Mouse (Mus musculus) limb, embryonic 12.5 days (tissue): Measurements from ENCODE around the gene Kcnab1. TPM values are rescaled to one million over a fixed set of nuclear protein-coding genes. Genes with fewer than 3 reads are reported as not detected.

Source experiments
- ATAC-seq: fragments of 200-750 bp; cut with Nextera tagmentation; 2 replicates; pipeline ENCODE4 v1.8.0; 2017; ENCODE audit warnings: low read depth, moderate TSS enrichment; ENCODE audit not compliant: insufficient number of reproducible peaks, insufficient read depth, low FRiP score, low TSS enrichment
- H3K27ac ChIP-seq: fragments of 300-500 bp; sonication (generic); 2 replicates; pipeline ENCODE4 v1.5.1; 2016; ENCODE audit warnings: mild to moderate bottlenecking, moderate library complexity
- H3K27me3 ChIP-seq: fragments of 300-500 bp; sonication (generic); 2 replicates; pipeline ENCODE4 v1.6.1; 2016; ENCODE audit warnings: mild to moderate bottlenecking, moderate library complexity
- H3K36me3 ChIP-seq: fragments of 300-500 bp; sonication (generic); 2 replicates; pipeline ENCODE4 v1.6.1; 2016; ENCODE audit warnings: mild to moderate bottlenecking, moderate library complexity
- H3K4me1 ChIP-seq: fragments of 300-500 bp; sonication (generic); replicated peaks from 2 replicates; pipeline ENCODE4 v1.6.1; 2016
- H3K4me2 ChIP-seq: fragments of 300-500 bp; sonication (generic); 2 replicates; pipeline ENCODE4 v1.6.1; 2016; ENCODE audit warnings: mild to moderate bottlenecking, moderate library complexity
- H3K4me3 ChIP-seq: fragments of 300-500 bp; sonication (generic); replicated peaks from 2 replicates; pipeline ENCODE4 v1.5.1; 2016; ENCODE audit warnings: mild to moderate bottlenecking
- H3K9ac ChIP-seq: fragments of 300-500 bp; sonication (generic); replicated peaks from 2 replicates; pipeline ENCODE4 v1.6.1; 2016; ENCODE audit warnings: mild to moderate bottlenecking, moderate library complexity
- H3K9me3 ChIP-seq: fragments of 300-500 bp; sonication (generic); 2 replicates; pipeline ENCODE4 v1.6.1; 2016; ENCODE audit warnings: mild to moderate bottlenecking, moderate library complexity
- WGBS: fragments of 180-500 bp; shearing (Covaris S2); methylation state at CpG from one replicate; pipeline ENCODE4 v1.1.7; 2016; 5-methylcytosine and 5-hydroxymethylcytosine counted together
- polyA plus RNA-seq: library from polyadenylated mRNA; unstranded; fragments of >200 nt; fragmentation: Nextera tagmentation; extraction: Ambion mirVana; gene quantifications from 2 replicates; pipeline ENCODE4 v1.2.1, GENCODE M21; 2016

The Kcnab1 gene
- 8.5 and 8.6 TPM in 2 replicates for polyA plus RNA-seq

DNA sequence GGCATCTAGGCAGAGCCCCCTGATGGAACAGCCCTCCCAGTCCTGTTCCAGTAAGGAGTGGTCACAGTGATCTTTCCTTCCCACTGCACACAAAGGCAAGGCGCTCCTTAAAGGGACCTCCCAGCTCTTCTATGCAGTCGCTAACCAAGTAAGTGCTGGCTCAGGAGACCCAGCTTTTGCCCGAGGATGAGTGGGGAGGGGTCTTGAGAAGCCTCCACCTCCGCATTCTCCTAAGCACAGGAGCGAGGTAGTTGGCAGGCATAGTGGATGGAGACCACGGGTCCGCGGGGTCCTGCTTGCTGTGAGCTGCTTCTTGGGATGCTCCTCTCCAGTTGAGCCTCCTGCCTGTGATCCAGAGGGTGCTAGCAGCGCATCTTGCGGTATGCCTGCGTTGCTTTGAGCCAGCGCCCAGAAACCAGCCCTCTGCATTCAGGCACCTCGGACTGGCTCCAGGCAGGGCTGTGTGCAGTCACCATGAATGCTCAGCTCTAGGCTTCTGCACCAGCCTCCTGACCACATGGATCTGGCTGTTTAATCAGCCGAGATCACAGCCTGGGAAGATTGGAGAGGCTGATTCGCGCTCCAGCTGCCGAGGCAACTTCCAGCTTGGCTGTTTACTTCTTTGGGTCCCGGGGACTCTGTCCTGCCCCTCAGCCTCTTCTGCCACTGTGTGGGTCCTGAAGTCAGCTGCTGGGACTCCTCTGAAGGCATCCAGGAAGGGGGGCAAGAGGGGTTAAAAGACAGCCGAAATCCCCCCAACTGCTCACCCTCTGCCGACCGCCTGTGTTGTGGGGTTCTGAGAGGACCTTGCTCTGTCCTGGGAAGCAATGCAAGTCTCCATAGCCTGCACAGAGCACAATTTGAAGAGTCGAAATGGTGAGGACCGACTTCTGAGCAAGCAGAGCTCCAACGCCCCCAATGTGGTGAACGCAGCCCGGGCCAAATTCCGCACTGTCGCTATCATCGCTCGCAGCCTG is at the start of gene Kcnab1:
TSS of gene Kcnab1 (plus strand) at position 440 of the 977 bp plus-strand sequence.
- Histone ChIP-seq H3K9ac (peak within 1 kb of the TSS; percentile 61), H3K9me3 (0 out of 2 replicates have a peak, but pooled peaks cover 4% of the 10 kb centered on the region), H3K4me1 (0 out of 2 replicates have a peak, but pooled peaks cover 8% of the 10 kb centered on the region), H3K27me3 (peaks cover 34% of the 10 kb centered on the region), H3K36me3 (no peaks in the 10 kb centered on the region), H3K4me2 (peak within 1 kb of the TSS; percentile 78), H3K4me3 (peak within 1 kb of the TSS; percentile 45), H3K27ac (no peak within 1 kb of the TSS)
- peak; percentile 81 for ATAC-seq
- 1% methylated on average over 30 of the region's 30 CpGs for WGBS

DNA sequence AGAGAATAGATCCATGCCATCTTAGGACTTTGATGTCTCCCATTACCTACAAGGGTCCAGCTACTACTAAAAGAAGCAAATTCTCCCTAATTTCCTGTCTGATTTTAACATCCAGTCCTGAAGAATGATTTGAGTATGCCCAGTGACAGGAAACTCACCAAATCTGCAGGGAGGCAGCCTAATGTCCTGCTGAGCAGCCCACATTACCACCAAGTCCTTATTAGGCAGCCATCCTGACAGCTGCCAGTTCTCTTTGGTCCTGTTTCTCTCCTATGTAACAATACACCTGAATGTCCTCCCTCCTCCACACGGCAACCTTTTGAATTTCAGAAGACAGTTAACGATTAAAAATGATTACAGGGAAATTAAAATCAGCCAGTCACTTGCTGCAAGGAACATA is 20.9 kb upstream of the Kcnab1 start:
- ATAC-seq = no peak
- Histone ChIP-seq H3K27me3 (no peaks in the 10 kb centered on the region), H3K4me1 (0 out of 2 replicates have a peak, but pooled peaks cover 5% of the 10 kb centered on the region), H3K36me3 (no peaks in the 10 kb centered on the region), H3K9ac (no peak overlapping the region), H3K4me3 (no peak overlapping the region), H3K27ac (no peak overlapping the region), H3K4me2 (no peak overlapping the region), H3K9me3 (peaks cover 10% of the 10 kb centered on the region; the same call in 1 of the 2 replicates)
- WGBS = 36% methylated on average over 2 of the region's 2 CpGs

DNA sequence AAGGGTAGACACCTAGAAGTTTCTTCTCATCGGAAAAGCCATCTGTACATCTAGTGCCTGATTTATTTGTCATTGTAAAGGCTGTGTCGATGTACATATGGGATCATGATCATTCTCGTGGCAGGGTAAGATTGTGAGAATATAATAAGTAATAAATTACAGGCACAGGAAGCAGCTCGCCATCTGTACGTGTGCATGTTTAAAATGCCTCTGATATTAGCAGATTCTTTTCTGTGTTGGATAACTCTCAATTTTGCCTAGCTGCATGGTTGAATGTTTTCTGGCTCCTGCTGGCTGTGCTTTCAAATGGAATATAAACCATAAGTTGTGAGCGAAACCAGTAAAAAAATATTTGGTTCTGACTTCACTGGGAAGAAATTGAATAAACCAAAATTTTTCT is 5.1 kb upstream of the Kcnab1 start:
- no peak overlapping the region for H3K4me3 ChIP-seq
- H3K9ac ChIP-seq = no peak overlapping the region
- peaks cover 19% of the 10 kb centered on the region for H3K27me3 ChIP-seq
- 0 out of 2 replicates have a peak, but pooled peaks cover 8% of the 10 kb centered on the region for H3K4me1 ChIP-seq
- ATAC-seq = no peak
- no peaks in the 10 kb centered on the region for H3K36me3 ChIP-seq
- 66% methylated on average over 6 of the region's 6 CpGs for WGBS
- no peak overlapping the region for H3K27ac ChIP-seq
- no peak overlapping the region for H3K4me2 ChIP-seq
- no peaks in the 10 kb centered on the region for H3K9me3 ChIP-seq

DNA sequence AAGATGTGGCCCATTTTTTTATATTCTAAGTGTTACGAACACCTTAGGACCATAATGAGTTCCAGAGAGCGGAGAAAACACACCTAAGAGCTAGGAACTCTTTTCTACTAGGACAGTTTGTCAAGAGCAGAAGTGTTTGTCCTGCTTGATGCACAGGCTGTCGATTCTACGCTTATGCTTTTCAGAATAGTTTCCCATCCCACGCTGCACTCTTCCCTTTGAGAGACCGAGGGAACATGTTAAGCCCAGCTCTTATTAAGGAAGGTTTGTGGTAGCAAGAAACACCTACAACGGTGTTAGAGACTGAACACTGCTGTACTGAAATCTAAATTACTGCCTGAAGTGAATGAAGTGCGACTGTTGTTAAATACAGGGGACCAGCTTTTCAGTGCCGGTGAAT is 1.0 kb downstream of the Kcnab1 start:
- Histone ChIP-seq H3K4me1 (0 out of 2 replicates have a peak, but pooled peaks cover 8% of the 10 kb centered on the region), H3K27me3 (peaks cover 34% of the 10 kb centered on the region), H3K36me3 (no peaks in the 10 kb centered on the region), H3K4me2 (peak overlapping the region; percentile 78), H3K9ac (no peak overlapping the region), H3K9me3 (0 out of 2 replicates have a peak, but pooled peaks cover 4% of the 10 kb centered on the region), H3K4me3 (peak overlapping the region; percentile 45), H3K27ac (no peak overlapping the region)
- 59% methylated on average over 9 of the region's 9 CpGs for WGBS
- no peak for ATAC-seq

DNA sequence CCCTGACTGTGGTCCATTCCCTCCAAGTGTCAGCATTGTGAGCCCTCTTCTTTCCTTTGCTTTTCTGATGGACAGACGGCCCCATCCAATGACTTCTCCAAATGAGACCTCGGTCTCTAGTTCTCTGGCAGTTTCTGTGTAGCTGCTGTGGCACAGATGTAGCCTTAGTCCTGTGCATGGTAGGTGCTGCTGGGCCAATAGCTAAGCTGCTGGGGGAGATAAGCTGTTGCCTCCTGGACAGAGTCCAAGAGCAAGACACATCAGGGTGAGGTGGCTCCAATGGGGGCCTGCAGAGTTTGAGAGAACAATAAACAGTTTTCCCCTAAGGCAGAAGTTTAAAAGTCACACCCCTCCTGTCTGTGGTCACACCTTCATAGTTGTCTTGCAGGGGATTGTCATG is 2.0 kb downstream of the Kcnab1 start:
- Histone ChIP-seq H3K27me3 (peaks cover 34% of the 10 kb centered on the region), H3K36me3 (no peaks in the 10 kb centered on the region), H3K9ac (no peak overlapping the region), H3K4me2 (peak overlapping the region; percentile 11; the same call in 1 of the 2 replicates), H3K27ac (no peak overlapping the region), H3K9me3 (0 out of 2 replicates have a peak, but pooled peaks cover 4% of the 10 kb centered on the region), H3K4me1 (0 out of 2 replicates have a peak, but pooled peaks cover 8% of the 10 kb centered on the region), H3K4me3 (no peak overlapping the region)
- ATAC-seq = no peak
- 72% methylated on average over 2 of the region's 2 CpGs for WGBS

DNA sequence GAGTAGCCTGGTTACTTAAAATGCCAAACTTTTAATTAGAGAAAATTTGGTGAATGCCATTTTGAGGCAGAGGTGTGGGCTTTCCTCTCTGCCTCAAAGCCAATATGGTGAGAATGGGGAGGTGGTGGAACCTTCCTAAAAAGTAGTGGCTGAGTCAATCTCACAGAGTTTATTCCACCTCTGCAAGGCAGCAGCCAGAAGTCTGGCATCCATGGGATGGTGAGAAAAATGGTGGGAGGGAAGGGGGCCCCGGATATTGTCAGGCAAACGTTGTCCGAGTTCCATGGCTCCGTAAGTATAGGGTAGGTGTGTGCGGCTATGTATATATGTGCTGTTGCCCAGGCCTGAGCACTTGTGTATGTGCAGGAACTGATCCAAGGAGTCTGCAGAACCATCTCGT is 6.0 kb downstream of the Kcnab1 start:
- peaks cover 14% of the 10 kb centered on the region for H3K27me3 ChIP-seq
- H3K27ac ChIP-seq = no peak overlapping the region
- H3K4me1 ChIP-seq = peaks cover 10% of the 10 kb centered on the region; the same call in 1 of the 2 replicates
- WGBS = 93% methylated on average over 6 of the region's 6 CpGs
- H3K36me3 ChIP-seq = no peaks in the 10 kb centered on the region
- 0 out of 2 replicates have a peak, but pooled peaks cover 4% of the 10 kb centered on the region for H3K9me3 ChIP-seq
- H3K4me3 ChIP-seq = no peak overlapping the region
- no peak for ATAC-seq
- H3K9ac ChIP-seq = no peak overlapping the region
- no peak overlapping the region for H3K4me2 ChIP-seq

DNA sequence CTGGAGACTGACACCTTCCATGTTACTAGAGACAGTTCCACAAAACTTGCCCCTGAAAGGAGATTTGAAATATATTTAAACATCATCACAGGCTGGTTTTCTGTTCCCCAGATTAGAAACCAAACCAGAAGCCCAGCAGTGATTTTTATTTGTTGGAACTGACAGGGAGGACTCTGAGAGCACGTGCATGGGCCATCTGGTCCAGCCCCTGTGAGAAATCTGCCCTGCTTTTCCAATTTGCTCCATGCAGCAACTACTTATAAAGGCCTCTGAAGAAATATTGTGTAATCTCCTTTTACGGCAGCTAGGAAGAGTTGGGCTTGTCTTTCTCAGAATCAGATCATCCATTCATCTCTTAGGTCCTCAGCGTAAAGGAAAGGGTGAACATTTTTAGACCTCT is 7.8 kb downstream of the Kcnab1 start:
- no peak for ATAC-seq
- H3K4me2 ChIP-seq = no peak overlapping the region
- no peaks in the 10 kb centered on the region for H3K36me3 ChIP-seq
- WGBS = 55% methylated on average over 3 of the region's 3 CpGs
- H3K9ac ChIP-seq = no peak overlapping the region
- peaks cover 10% of the 10 kb centered on the region; the same call in 1 of the 2 replicates for H3K4me1 ChIP-seq
- H3K9me3 ChIP-seq = 0 out of 2 replicates have a peak, but pooled peaks cover 4% of the 10 kb centered on the region
- peak overlapping the region; percentile 67; the same call in 1 of the 2 replicates for H3K27ac ChIP-seq
- H3K27me3 ChIP-seq = no peaks in the 10 kb centered on the region
- no peak overlapping the region for H3K4me3 ChIP-seq

DNA sequence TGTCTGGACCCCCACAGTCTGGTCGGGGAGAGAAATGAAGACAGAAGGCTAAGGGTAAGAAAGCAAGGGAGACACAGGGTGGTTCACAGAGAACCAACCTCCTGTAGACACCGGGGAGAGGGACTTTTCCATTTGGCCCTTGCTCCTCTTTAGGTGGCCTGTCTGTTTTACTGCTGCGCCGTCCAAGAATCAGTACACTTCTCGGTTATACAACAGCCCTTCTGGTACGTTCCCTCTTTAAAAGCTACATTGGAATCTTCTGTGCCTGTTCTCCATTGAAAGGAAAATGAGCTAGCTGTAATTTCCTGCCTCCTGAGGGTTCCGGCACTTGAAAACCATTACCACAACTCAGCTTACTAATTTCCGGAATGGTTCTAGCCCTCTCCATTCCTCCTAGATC is 8.2 kb downstream of the Kcnab1 start:
- WGBS = 55% methylated on average over 8 of the region's 8 CpGs
- peak overlapping the region; percentile 67; the same call in 1 of the 2 replicates for H3K27ac ChIP-seq
- H3K27me3 ChIP-seq = no peaks in the 10 kb centered on the region
- no peak overlapping the region for H3K9ac ChIP-seq
- no peak overlapping the region for H3K4me2 ChIP-seq
- H3K9me3 ChIP-seq = 0 out of 2 replicates have a peak, but pooled peaks cover 3% of the 10 kb centered on the region
- H3K4me3 ChIP-seq = no peak overlapping the region
- peaks cover 10% of the 10 kb centered on the region; the same call in 1 of the 2 replicates for H3K4me1 ChIP-seq
- H3K36me3 ChIP-seq = no peaks in the 10 kb centered on the region
- ATAC-seq = no peak

DNA sequence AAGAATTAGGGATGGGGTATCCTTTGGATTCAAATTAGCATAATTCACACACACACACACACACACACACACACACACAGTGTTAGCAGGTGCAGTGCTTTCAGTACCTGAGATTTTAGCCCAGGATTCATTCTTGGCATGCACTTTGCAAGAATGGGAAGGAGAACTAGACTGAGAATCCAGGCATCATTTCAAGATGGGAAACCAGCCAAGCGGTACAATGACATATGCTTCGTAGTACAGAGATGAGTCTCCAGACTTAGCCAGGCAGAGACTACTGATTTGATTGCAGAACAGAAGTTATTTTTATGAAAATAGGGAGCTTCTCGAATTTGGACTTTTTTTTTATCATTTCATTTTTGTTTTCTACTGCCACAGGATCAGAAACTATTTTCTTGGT is 15.8 kb downstream of the Kcnab1 start:
- Histone ChIP-seq H3K36me3 (no peaks in the 10 kb centered on the region), H3K27ac (no peak overlapping the region), H3K4me2 (no peak overlapping the region), H3K4me3 (no peak overlapping the region), H3K27me3 (no peaks in the 10 kb centered on the region), H3K9me3 (no peaks in the 10 kb centered on the region), H3K9ac (no peak overlapping the region), H3K4me1 (no peaks in the 10 kb centered on the region)
- no peak for ATAC-seq
- WGBS = 75% methylated on average over 3 of the region's 3 CpGs

DNA sequence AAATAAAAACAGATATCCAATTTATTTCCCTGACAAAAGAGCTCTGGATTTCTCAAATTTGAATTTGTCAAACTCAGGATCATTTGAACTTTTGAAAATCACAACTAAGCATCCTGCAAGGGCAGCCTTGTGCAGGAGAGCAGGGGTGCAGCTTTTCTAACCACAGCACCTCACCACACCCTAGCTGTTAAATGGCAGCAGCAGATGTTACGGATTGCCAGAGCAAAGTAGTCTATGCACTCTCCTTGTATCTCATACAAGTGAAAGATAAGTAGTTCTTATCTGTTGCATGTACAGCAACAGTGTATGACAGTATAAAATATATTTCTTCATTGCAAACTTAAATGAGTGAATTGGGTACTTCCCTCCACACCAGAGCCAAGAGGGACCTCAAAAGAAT is 20.4 kb downstream of the Kcnab1 start:
- Histone ChIP-seq H3K9me3 (no peaks in the 10 kb centered on the region), H3K4me3 (no peak overlapping the region), H3K27ac (no peak overlapping the region), H3K36me3 (no peaks in the 10 kb centered on the region), H3K27me3 (no peaks in the 10 kb centered on the region), H3K9ac (no peak overlapping the region), H3K4me2 (no peak overlapping the region), H3K4me1 (no peaks in the 10 kb centered on the region)
- 86% methylated on average over 1 of the region's 1 CpGs for WGBS
- ATAC-seq = no peak

DNA sequence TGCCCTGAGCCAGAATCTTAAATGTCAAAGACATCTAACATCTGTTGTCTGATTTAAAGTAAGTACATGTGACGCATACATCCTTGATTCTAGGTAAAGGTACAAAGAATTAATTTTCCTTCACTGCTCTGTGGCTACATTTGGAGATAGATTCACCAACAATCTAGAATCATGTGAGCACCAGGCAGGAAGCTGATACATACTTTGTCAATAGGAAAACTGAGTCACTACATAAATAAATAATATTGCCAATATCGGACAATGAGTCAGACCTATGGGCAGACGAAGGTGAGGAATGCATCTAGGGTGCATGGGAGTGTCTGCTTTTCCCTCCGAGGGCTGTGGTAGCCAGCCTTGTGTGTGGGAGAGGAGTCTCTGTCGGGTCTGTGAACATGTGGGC is 25.7 kb downstream of the Kcnab1 start:
- no peak for ATAC-seq

More for the DNA sequence above, 25.7 kb downstream of the Kcnab1 start:
- Histone ChIP-seq H3K36me3 (no peaks in the 10 kb centered on the region), H3K4me1 (no peaks in the 10 kb centered on the region), H3K4me2 (no peak overlapping the region), H3K27me3 (no peaks in the 10 kb centered on the region), H3K9me3 (no peaks in the 10 kb centered on the region), H3K4me3 (no peak overlapping the region), H3K27ac (no peak overlapping the region), H3K9ac (no peak overlapping the region)
- 80% methylated on average over 5 of the region's 5 CpGs for WGBS
